Mouse (Mus musculus) spleen, adult 2 months (tissue): ENCODE data around the gene Tob2. TPM values are rescaled to one million over a fixed set of nuclear protein-coding genes. Genes with fewer than 3 reads are reported as not detected.
A peak's percentile ranks its signal among the peaks of the same experiment; 100 is the strongest.

Experiments used
- DNase-seq, 2 experiments: peaks; one replicate each; pipeline versions ENCODE4 v3.0.0 to v3.0.0-alpha.2; 2012 to 2021; ENCODE audit warnings: low spot score in 2 of 2, low read depth in 1 of 2
- H3K27ac ChIP-seq: fragments of 200-500 bp; 2 replicates; pipeline ENCODE4 v1.5.1; 2012; ENCODE audit warnings: low read length, inconsistent platforms; ENCODE audit not compliant: insufficient read depth
- H3K27me3 ChIP-seq: fragments of 200-500 bp; 2 replicates; pipeline ENCODE4 v1.6.1; 2012; ENCODE audit warnings: mild to moderate bottlenecking, moderate library complexity, low read length, inconsistent platforms; ENCODE audit not compliant: control insufficient read depth, insufficient read depth
- H3K36me3 ChIP-seq: fragments of 200-500 bp; 2 replicates; pipeline ENCODE4 v1.6.1; 2012; ENCODE audit warnings: mild to moderate bottlenecking, low read length, inconsistent platforms; ENCODE audit not compliant: control insufficient read depth, insufficient read depth
- H3K4me1 ChIP-seq: fragments of 200-500 bp; 2 replicates; pipeline ENCODE4 v1.6.1; 2011; ENCODE audit warnings: inconsistent platforms; ENCODE audit not compliant: control insufficient read depth, insufficient read depth, insufficient read length
- H3K4me3 ChIP-seq: fragments of 200-500 bp; 2 replicates; pipeline ENCODE4 v1.5.1; 2011; ENCODE audit warnings: mild to moderate bottlenecking, inconsistent platforms; ENCODE audit not compliant: insufficient read depth, insufficient read length; ENCODE audit errors: extremely low read depth
- CTCF ChIP-seq: fragments of 200-500 bp; IDR thresholded peaks from 2 replicates; pipeline ENCODE4 v1.5.1; 2011; ENCODE audit warnings: mild to moderate bottlenecking, inconsistent platforms; ENCODE audit not compliant: insufficient read depth, insufficient read length, insufficient replicate concordance; ENCODE audit errors: extremely low read depth
- POLR2A ChIP-seq: fragments of 200-500 bp; IDR thresholded peaks from 2 replicates; pipeline ENCODE4 v1.6.1; 2011; ENCODE audit warnings: low read depth, low read length, inconsistent platforms
- WGBS: fragments of 180-500 bp; shearing (Covaris S2); methylation state at CpG from one replicate; pipeline ENCODE4 v1.1.7; 2018; 5-methylcytosine and 5-hydroxymethylcytosine counted together
- polyA plus RNA-seq: library from polyadenylated mRNA; depleted of rRNA; stranded (reverse); fragments of >200 nt; gene quantifications from 2 replicates; pipeline ENCODE4 v1.2.3, GENCODE M21; 2012

The Tob2 gene
- polyA plus RNA-seq, 1 experiment = 24.8 TPM

GRCm38 (mm10) chr15:81879531-81880401 lies 21.2 kb upstream of the Tob2 start:
- WGBS = 87% methylated on average over 5 of the region's 5 CpGs
- DNase-seq = no peak
- peaks cover 3% of the 10 kb centered on the region; the same call in 1 of the 2 replicates for H3K4me1 ChIP-seq

GRCm38 (mm10) chr15:81872262-81873136 lies 13.9 kb upstream of the Tob2 start, which contains the start of gene Aco2:
Gene Aco2 (plus strand): TSS chr15:81872309.
- peaks cover 4% of the 10 kb centered on the region for H3K4me1 ChIP-seq

More at GRCm38 (mm10) chr15:81879531-81880401, 21.2 kb upstream of the Tob2 start:
- H3K27ac ChIP-seq = no peak overlapping the region
- H3K4me3 ChIP-seq = no peak overlapping the region
- TF ChIP-seq POLR2A (no peak), CTCF (no peak)
- no peaks in the 10 kb centered on the region for H3K36me3 ChIP-seq
- H3K27me3 ChIP-seq = no peaks in the 10 kb centered on the region

GRCm38 (mm10) chr15:81871604-81872261 lies 13.1 kb upstream of the Tob2 start, which contains the start of gene Phf5a:
Gene Phf5a (minus strand): TSS chr15:81871911.
- under 1% methylated on average over 30 of the region's 30 CpGs for WGBS
- Histone ChIP-seq H3K36me3 (peaks cover 22% of the 10 kb centered on the region), H3K4me1 (peaks cover 4% of the 10 kb centered on the region), H3K27ac (peak within 1 kb of the TSS; percentile 99), H3K4me3 (peak within 1 kb of the TSS; percentile 94), H3K27me3 (no peaks in the 10 kb centered on the region)
- TF ChIP-seq CTCF (no peak), POLR2A (peak; percentile 7)
- peak; percentile 79 to 96 for DNase-seq

More at GRCm38 (mm10) chr15:81872262-81873136, 13.9 kb upstream of the Tob2 start, which contains the start of gene Aco2:
- H3K4me3 ChIP-seq = peak within 1 kb of the TSS; percentile 94
- TF ChIP-seq CTCF (no peak), POLR2A (no peak; the same call in 1 of the 2 replicates)
- no peaks in the 10 kb centered on the region for H3K27me3 ChIP-seq
- peaks cover 16% of the 10 kb centered on the region for H3K36me3 ChIP-seq
- peak; percentile 98 for DNase-seq
- WGBS = under 1% methylated on average over 53 of the region's 53 CpGs
- peak within 1 kb of the TSS; percentile 99 for H3K27ac ChIP-seq

- TF ChIP-seq CTCF = no peak
- TF ChIP-seq POLR2A = no peak
- peaks cover 4% of the 10 kb centered on the region for H3K4me1 ChIP-seq
- H3K27me3 ChIP-seq = no peaks in the 10 kb centered on the region
- no peak for DNase-seq
- no peak overlapping the region for H3K27ac ChIP-seq
- 91% methylated on average over 5 of the region's 5 CpGs for WGBS
- H3K36me3 ChIP-seq = peaks cover 28% of the 10 kb centered on the region
- H3K4me3 ChIP-seq = no peak overlapping the region
These were observed 11.4 kb upstream of the Tob2 start for GRCm38 (mm10) chr15:81869985-81870384.

GRCm38 (mm10) chr15:81864238-81864637 lies 5.6 kb upstream of the Tob2 start:
- no peak overlapping the region for H3K4me3 ChIP-seq
- peaks cover 24% of the 10 kb centered on the region for H3K36me3 ChIP-seq
- no peaks in the 10 kb centered on the region for H3K4me1 ChIP-seq
- DNase-seq = no peak
- no peak for TF ChIP-seq POLR2A
- no peak for TF ChIP-seq CTCF
- H3K27ac ChIP-seq = no peak overlapping the region
- 90% methylated on average over 7 of the region's 7 CpGs for WGBS
- H3K27me3 ChIP-seq = no peaks in the 10 kb centered on the region

GRCm38 (mm10) chr15:81860471-81861135 lies 2.0 kb upstream of the Tob2 start:
- WGBS = 41% methylated on average over 8 of the region's 8 CpGs
- H3K4me1 ChIP-seq = peaks cover 2% of the 10 kb centered on the region; the same call in 1 of the 2 replicates
- no peaks in the 10 kb centered on the region for H3K27me3 ChIP-seq
- peak overlapping the region; percentile 22; the same call in 1 of the 2 replicates for H3K27ac ChIP-seq
- H3K36me3 ChIP-seq = peaks cover 8% of the 10 kb centered on the region
- no peak for TF ChIP-seq CTCF
- TF ChIP-seq POLR2A = no peak
- H3K4me3 ChIP-seq = no peak overlapping the region
- no peak for DNase-seq
